Mouse (Mus musculus): Measurements from ENCODE around the gene Scgb3a1.

The Scgb3a1 gene

DNA sequence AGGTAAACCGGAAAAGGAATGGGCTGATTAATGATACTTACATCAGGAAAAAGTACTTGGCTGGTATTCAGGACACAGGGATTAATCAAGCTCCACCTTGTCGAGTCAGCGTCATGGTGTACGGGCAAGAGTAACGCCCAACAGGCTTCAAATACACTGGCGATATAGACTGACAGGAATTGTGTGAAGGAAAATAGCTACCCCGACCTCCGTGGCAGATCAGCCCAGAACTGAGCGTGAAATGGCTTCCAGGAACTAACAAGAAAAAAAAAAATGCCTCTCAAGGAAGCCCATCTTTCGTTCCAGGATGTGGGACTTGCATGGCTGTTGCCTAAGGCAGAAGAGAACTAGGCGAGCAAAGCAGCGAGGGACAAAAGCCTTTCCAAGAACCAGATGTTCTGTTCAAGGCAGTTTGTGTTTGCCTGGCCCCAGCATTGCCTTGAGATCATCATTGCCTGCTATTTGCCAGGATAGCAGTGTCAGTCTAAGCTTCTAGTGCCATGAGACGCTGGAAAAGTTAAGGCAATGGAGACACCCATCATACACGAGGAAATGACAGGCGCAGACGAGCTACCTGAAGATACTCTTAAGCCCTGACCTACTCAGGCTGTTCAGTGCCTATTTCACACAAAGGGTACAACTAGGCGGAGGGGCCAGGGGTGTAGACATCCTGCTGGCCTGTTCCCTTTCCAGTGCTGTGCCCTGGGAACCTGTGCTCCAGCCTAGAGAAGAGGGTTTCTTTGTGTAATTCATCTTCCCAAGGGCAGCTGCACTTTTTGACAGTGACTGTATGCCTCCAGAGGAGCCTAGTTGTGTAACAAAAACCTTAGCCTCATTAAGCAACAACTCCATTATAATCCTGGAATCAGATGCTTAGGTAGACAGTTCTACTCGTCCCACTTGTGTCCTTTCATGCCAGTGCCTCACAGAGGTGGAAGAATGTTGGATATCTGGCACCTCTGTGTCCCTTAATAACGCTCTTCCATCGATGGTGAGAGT is 50.2 kb downstream of the Scgb3a1 start:
- DNase-seq (ENCODE audit: inconsistent age in 2 of 2, low spot score in 1 of 2): peak; percentile 55 to 79
